Mouse (Mus musculus): ENCODE measurements at regions not wholly inside any gene's neighbourhood (a gene's known extent, or its start where the extent isn't known, plus 50 kb on each side); places are given as distances from the start of the nearest gene placed in this dataset.

- DNase-seq (ENCODE audit: low spot score) (no peak), ATAC-seq (replicated peaks; ENCODE audit: low FRiP score, low TSS enrichment, low read depth) (no peak)
- Histone ChIP-seq H3K36me3 (ENCODE audit: control insufficient read depth, insufficient read depth, low read length) (no peaks in the 10 kb centered on the region), H3K4me2 (ENCODE audit: low read length) (no peak overlapping the region), H3K27ac (ENCODE audit: low read depth) (no peak overlapping the region), H3K27me3 (replicated peaks; ENCODE audit: control insufficient read depth, insufficient read depth, low read length) (no peaks in the 10 kb centered on the region), H3K4me3 (ENCODE audit: low read depth, low read length) (no peak overlapping the region), H3K9me3 (ENCODE audit: control insufficient read depth, low read length) (no peaks in the 10 kb centered on the region), H3K4me1 (replicated peaks; ENCODE audit: control insufficient read depth, insufficient read depth, low read length) (no peaks in the 10 kb centered on the region), H3K9ac (ENCODE audit: low read length) (no peak overlapping the region)
- 93% methylated on average over 5 of the region's 5 CpGs for WGBS
These were observed 177.4 kb downstream of the Slc4a3 start for GRCm38 (mm10) chr1:75723431-75723830.

DNA sequence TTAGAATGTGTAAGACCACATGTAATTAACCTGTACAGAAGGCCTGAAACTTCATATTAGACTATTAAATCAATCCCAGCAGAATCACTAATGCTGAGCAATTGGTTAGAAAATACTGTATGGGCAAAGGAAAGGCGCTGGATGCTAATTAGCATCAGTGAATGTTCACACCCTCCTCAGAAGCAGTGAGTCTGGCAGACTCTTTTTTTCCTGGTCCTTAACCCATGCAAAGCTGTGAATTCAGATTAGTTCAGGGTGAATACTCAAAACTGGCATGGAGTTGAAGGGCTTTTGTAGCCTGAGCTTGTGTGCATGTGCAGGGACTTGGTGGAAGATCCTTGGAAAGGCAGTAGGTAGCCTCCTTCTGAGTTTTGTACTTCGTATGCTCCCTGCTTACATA, 179.3 kb downstream of the Slc4a3 start:
- Histone ChIP-seq H3K4me3 (ENCODE audit: low read depth, low read length) (no peak overlapping the region), H3K36me3 (ENCODE audit: control insufficient read depth, insufficient read depth, low read length) (no peaks in the 10 kb centered on the region), H3K27ac (ENCODE audit: low read depth) (no peak overlapping the region), H3K27me3 (replicated peaks; ENCODE audit: control insufficient read depth, insufficient read depth, low read length) (no peaks in the 10 kb centered on the region), H3K9me3 (ENCODE audit: control insufficient read depth, low read length) (no peaks in the 10 kb centered on the region), H3K9ac (ENCODE audit: low read length) (no peak overlapping the region), H3K4me1 (replicated peaks; ENCODE audit: control insufficient read depth, insufficient read depth, low read length) (no peaks in the 10 kb centered on the region), H3K4me2 (ENCODE audit: low read length) (no peak overlapping the region)
- DNase-seq (ENCODE audit: low spot score) (no peak), ATAC-seq (replicated peaks; ENCODE audit: low FRiP score, low TSS enrichment, low read depth) (no peak)
- 72% methylated on average over 2 of the region's 2 CpGs for WGBS

- Histone ChIP-seq H3K4me2 (ENCODE audit: low read length) (no peak overlapping the region), H3K4me3 (ENCODE audit: low read depth, low read length) (no peak overlapping the region), H3K27me3 (replicated peaks; ENCODE audit: control insufficient read depth, insufficient read depth, low read length) (no peaks in the 10 kb centered on the region), H3K9ac (ENCODE audit: low read length) (no peak overlapping the region), H3K4me1 (replicated peaks; ENCODE audit: control insufficient read depth, insufficient read depth, low read length) (no peaks in the 10 kb centered on the region), H3K27ac (ENCODE audit: low read depth) (no peak overlapping the region), H3K9me3 (ENCODE audit: control insufficient read depth, low read length) (no peaks in the 10 kb centered on the region), H3K36me3 (ENCODE audit: control insufficient read depth, insufficient read depth, low read length) (no peaks in the 10 kb centered on the region)
- DNase-seq (ENCODE audit: low spot score): no peak
- WGBS: 71% methylated on average over 2 of the region's 2 CpGs
- no peak for ATAC-seq (replicated peaks; ENCODE audit: low FRiP score, low TSS enrichment, low read depth)
These were observed 182.8 kb downstream of the Slc4a3 start for GRCm38 (mm10) chr1:75728859-75729258.

DNA sequence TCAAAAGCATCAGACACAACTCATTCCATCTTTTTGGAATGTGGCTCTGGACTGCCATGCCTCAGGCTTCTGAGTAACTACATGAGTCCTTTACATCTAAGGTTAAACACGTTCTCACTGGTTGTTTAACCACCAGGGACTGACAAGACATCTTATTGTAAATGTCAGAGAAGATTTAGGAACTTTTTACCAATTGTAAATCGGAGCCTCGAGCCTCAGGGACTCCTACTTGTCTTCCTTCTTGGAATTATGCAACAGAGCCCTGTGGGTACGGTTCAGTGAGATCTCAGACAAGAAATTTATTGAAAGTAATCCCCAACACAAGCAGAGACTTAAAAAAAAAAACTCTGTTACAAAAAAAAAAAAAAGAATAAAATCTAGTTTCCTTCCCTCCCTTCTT, 187.7 kb downstream of the Slc4a3 start:
- Histone ChIP-seq H3K27ac (ENCODE audit: low read depth) (no peak overlapping the region), H3K4me2 (ENCODE audit: low read length) (no peak overlapping the region), H3K36me3 (ENCODE audit: control insufficient read depth, insufficient read depth, low read length) (no peaks in the 10 kb centered on the region), H3K4me3 (ENCODE audit: low read depth, low read length) (no peak overlapping the region), H3K9ac (ENCODE audit: low read length) (no peak overlapping the region), H3K4me1 (replicated peaks; ENCODE audit: control insufficient read depth, insufficient read depth, low read length) (no peaks in the 10 kb centered on the region), H3K27me3 (replicated peaks; ENCODE audit: control insufficient read depth, insufficient read depth, low read length) (no peaks in the 10 kb centered on the region), H3K9me3 (ENCODE audit: control insufficient read depth, low read length) (no peaks in the 10 kb centered on the region)
- ATAC-seq (replicated peaks; ENCODE audit: low FRiP score, low TSS enrichment, low read depth) (no peak), DNase-seq (ENCODE audit: low spot score) (no peak)
- 17% methylated on average over 4 of the region's 4 CpGs for WGBS

- H3K4me2 ChIP-seq (ENCODE audit: low read length): no peak overlapping the region
- H3K27ac ChIP-seq (ENCODE audit: low read depth): no peak overlapping the region
- 72% methylated on average over 5 of the region's 5 CpGs for WGBS
- H3K36me3 ChIP-seq (ENCODE audit: control insufficient read depth, insufficient read depth, low read length): no peaks in the 10 kb centered on the region
- no peak overlapping the region for H3K9ac ChIP-seq (ENCODE audit: low read length)
- DNase-seq (ENCODE audit: low spot score) (no peak), ATAC-seq (replicated peaks; ENCODE audit: low FRiP score, low TSS enrichment, low read depth) (no peak)
- no peaks in the 10 kb centered on the region for H3K9me3 ChIP-seq (ENCODE audit: control insufficient read depth, low read length)
- H3K4me1 ChIP-seq (replicated peaks; ENCODE audit: control insufficient read depth, insufficient read depth, low read length): no peaks in the 10 kb centered on the region
- H3K4me3 ChIP-seq (ENCODE audit: low read depth, low read length): no peak overlapping the region
- no peaks in the 10 kb centered on the region for H3K27me3 ChIP-seq (replicated peaks; ENCODE audit: control insufficient read depth, insufficient read depth, low read length)
These were observed 192.6 kb downstream of the Slc4a3 start for GRCm38 (mm10) chr1:75738651-75739050.

GRCm38 (mm10) chr1:75749665-75750221, 203.7 kb downstream of the Slc4a3 start:
- Histone ChIP-seq H3K27ac (ENCODE audit: low read depth) (no peak overlapping the region), H3K4me2 (ENCODE audit: low read length) (no peak overlapping the region), H3K9me3 (ENCODE audit: control insufficient read depth, low read length) (no peaks in the 10 kb centered on the region), H3K4me1 (replicated peaks; ENCODE audit: control insufficient read depth, insufficient read depth, low read length) (no peaks in the 10 kb centered on the region), H3K9ac (ENCODE audit: low read length) (no peak overlapping the region), H3K27me3 (replicated peaks; ENCODE audit: control insufficient read depth, insufficient read depth, low read length) (no peaks in the 10 kb centered on the region), H3K4me3 (ENCODE audit: low read depth, low read length) (no peak overlapping the region), H3K36me3 (ENCODE audit: control insufficient read depth, insufficient read depth, low read length) (no peaks in the 10 kb centered on the region)
- DNase-seq (ENCODE audit: low spot score) (no peak), ATAC-seq (replicated peaks; ENCODE audit: low FRiP score, low TSS enrichment, low read depth) (no peak)
- WGBS: 76% methylated on average over 10 of the region's 10 CpGs

- Histone ChIP-seq H3K4me2 (ENCODE audit: low read length) (no peak overlapping the region), H3K27me3 (replicated peaks; ENCODE audit: control insufficient read depth, insufficient read depth, low read length) (no peaks in the 10 kb centered on the region), H3K4me3 (ENCODE audit: low read depth, low read length) (no peak overlapping the region), H3K36me3 (ENCODE audit: control insufficient read depth, insufficient read depth, low read length) (no peaks in the 10 kb centered on the region), H3K4me1 (replicated peaks; ENCODE audit: control insufficient read depth, insufficient read depth, low read length) (no peaks in the 10 kb centered on the region), H3K27ac (ENCODE audit: low read depth) (no peak overlapping the region), H3K9me3 (ENCODE audit: control insufficient read depth, low read length) (no peaks in the 10 kb centered on the region), H3K9ac (ENCODE audit: low read length) (no peak overlapping the region)
- ATAC-seq (replicated peaks; ENCODE audit: low FRiP score, low TSS enrichment, low read depth): no peak
- DNase-seq (ENCODE audit: low spot score): no peak
- WGBS: 68% methylated on average over 5 of the region's 5 CpGs
These were observed 226.1 kb downstream of the Slc4a3 start for GRCm38 (mm10) chr1:75772131-75772530.

GRCm38 (mm10) chr1:75773014-75773413, 226.9 kb downstream of the Slc4a3 start:
- H3K9ac ChIP-seq (ENCODE audit: low read length): no peak overlapping the region
- 64% methylated on average over 5 of the region's 5 CpGs for WGBS
- ATAC-seq (replicated peaks; ENCODE audit: low FRiP score, low TSS enrichment, low read depth): no peak
- H3K27me3 ChIP-seq (replicated peaks; ENCODE audit: control insufficient read depth, insufficient read depth, low read length): no peaks in the 10 kb centered on the region
- H3K4me1 ChIP-seq (replicated peaks; ENCODE audit: control insufficient read depth, insufficient read depth, low read length): no peaks in the 10 kb centered on the region
- H3K36me3 ChIP-seq (ENCODE audit: control insufficient read depth, insufficient read depth, low read length): no peaks in the 10 kb centered on the region
- no peak for DNase-seq (ENCODE audit: low spot score)
- H3K27ac ChIP-seq (ENCODE audit: low read depth): no peak overlapping the region
- H3K4me3 ChIP-seq (ENCODE audit: low read depth, low read length): no peak overlapping the region
- H3K9me3 ChIP-seq (ENCODE audit: control insufficient read depth, low read length): no peaks in the 10 kb centered on the region
- H3K4me2 ChIP-seq (ENCODE audit: low read length): no peak overlapping the region

DNA sequence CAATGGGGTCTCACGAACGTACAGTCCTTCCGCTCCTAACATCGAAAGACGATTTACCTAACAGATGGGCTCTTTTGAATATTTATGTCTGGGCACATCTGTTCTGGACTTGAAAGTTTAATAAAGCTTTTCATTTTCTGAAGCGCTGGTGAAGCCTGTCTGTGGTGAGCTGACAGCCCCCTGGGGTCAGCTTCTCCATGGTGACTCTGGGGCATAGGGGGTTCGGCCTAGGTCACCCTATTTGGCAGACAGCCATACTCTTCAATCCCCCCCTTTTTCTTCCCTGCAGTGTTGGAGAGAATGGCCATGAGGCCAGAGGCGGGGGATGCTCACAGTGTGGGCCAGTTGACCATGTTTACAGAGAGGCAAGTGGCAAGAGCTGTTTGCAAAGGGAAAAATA, 232.8 kb downstream of the Slc4a3 start:
- ATAC-seq (replicated peaks; ENCODE audit: low FRiP score, low TSS enrichment, low read depth) (no peak), DNase-seq (ENCODE audit: low spot score) (no peak)
- no peak overlapping the region for H3K4me2 ChIP-seq (ENCODE audit: low read length)
- H3K36me3 ChIP-seq (ENCODE audit: control insufficient read depth, insufficient read depth, low read length): no peaks in the 10 kb centered on the region
- 82% methylated on average over 8 of the region's 8 CpGs for WGBS
- H3K9ac ChIP-seq (ENCODE audit: low read length): no peak overlapping the region
- no peak overlapping the region for H3K27ac ChIP-seq (ENCODE audit: low read depth)
- no peaks in the 10 kb centered on the region for H3K27me3 ChIP-seq (replicated peaks; ENCODE audit: control insufficient read depth, insufficient read depth, low read length)
- no peaks in the 10 kb centered on the region for H3K9me3 ChIP-seq (ENCODE audit: control insufficient read depth, low read length)
- no peak overlapping the region for H3K4me3 ChIP-seq (ENCODE audit: low read depth, low read length)
- H3K4me1 ChIP-seq (replicated peaks; ENCODE audit: control insufficient read depth, insufficient read depth, low read length): no peaks in the 10 kb centered on the region
